Mouse (Mus musculus) cerebellum, adult 2 months (tissue): ENCODE measurements around the gene Slc2a2.

Experiments used
- CTCF ChIP-seq: fragments of 200-500 bp; IDR thresholded peaks from 2 replicates; pipeline ENCODE4 v1.5.1; 2011; ENCODE audit warnings: low read depth, mild to moderate bottlenecking, control low read depth, low read length, moderate library complexity, borderline replicate concordance; ENCODE audit not compliant: insufficient read depth
- POLR2A ChIP-seq: fragments of 200-500 bp; IDR thresholded peaks from 2 replicates; pipeline ENCODE4 v1.6.1; 2011; ENCODE audit warnings: low read length, control low read depth, borderline replicate concordance; ENCODE audit not compliant: insufficient read depth

- TF ChIP-seq POLR2A (no peak), CTCF (no peak)
These were observed 15.8 kb upstream of the Slc2a2 start for GRCm38 (mm10) chr3:28681866-28682265.
